Mouse (Mus musculus) frontal cortex, postnatal 25 days (tissue): ENCODE results near the gene Fat4.

Source experiments
- DNase-seq, 2 experiments: peaks; one replicate each; pipeline ENCODE4 v3.0.0; 2022; ENCODE audit warnings: low spot score in 2 of 2

The Fat4 gene

DNA sequence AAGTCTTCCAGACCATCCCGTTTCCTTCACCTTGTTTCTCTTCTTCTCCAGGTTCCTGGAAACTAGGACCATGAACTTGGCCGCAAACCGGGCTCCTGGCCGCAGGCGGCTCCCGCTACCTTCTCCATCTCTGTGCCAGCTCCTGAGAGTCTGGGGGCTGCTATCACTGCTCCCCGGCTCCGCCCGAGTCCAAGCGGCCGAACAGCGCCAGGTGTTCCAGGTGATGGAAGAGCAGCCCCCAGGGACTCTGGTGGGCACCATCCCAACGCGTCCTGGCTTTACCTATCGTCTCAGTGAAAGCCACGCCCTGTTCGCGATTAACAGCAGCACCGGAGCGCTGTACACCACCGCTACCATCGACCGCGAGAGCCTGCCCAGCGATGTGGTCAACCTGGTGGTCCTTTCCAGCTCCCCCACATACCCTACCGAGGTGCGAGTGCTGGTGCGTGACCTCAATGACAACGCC is at the start of gene Fat4:
TSS of gene Fat4 (plus strand) at position 51 of the 466 bp plus-strand sequence.
- DNase-seq, result no peak

DNA sequence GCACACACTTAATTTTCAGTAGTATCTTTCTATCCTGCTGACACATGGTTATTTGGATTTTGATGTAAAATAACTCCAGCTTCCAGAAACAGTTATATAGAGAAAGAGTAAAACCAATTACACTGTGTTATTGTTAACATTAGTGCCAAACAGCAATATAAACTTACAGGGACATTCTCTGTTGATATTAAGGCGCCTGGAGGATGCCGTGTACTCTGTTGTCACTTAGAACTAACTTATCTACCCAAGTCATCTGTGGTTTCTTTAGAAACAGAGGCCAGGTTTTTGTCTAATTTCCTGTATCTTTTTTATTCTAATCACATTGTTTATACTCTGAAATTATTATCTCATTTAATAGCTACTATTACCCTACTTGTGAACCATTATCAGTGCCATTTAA is 47.3 kb upstream of the Fat4 start:
- DNase-seq, result no peak

DNA sequence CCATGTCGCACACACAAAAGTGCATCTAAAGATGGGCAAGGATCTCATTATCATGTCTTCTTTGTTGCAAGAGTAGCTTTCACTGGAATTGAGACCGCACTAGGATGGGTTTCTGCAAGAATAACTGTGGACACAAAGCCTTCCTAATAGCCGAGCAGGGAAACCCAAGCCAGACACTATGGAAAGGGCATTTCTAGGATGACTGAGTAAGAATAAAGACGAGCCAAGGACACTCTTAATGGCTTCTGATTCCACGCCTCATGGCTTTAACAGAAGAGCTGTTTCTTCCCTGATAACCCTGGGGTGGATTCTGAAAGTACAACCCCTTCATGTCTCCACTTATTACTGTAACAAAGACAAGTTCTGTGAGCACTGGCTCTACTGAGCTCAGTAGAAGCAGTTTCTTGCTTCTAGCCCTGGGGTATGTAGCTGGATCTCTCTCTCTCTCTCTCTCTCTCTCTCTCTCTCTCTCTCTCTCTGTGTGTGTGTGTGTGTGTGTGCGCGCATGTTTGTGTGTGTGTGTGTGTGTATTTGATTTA is 43.7 kb upstream of the Fat4 start:
- no peak for DNase-seq

DNA sequence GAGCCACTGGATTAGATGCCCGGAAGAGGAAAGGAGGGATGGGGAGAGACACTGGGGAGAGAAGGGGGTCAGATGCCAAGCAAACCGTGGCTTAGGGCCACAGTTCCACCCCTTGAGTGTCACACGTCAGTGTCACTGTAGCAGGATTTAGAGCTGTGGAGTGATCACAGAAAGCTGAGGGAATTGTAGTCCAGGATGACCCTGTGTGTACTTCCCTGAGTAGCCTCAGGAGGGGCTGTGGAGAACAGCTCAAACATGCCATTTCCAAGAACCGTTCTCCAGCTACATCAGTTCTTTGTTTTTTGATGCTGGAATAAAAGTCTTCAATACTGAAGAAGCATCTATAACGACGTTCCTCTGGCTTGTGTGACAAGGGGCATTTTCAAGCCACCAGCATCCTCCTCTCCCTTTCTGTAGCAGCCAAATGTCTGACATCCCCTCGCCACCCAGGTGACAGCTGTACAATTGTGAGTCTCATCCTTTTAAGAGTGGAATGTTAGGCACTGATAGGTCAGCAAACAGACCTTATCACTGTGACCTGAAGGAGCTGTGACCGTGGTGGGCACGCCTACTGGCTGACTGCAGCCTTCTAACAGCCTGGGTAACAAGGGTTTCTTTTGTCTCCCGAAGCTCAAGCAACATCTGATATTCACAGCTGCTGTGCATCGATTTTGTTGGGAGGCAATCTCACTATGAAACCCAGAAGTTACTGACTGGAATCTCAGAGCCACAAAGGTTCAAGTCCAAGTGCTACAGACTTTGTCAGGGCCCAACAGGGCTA is 39.9 kb upstream of the Fat4 start:
- no peak for DNase-seq

DNA sequence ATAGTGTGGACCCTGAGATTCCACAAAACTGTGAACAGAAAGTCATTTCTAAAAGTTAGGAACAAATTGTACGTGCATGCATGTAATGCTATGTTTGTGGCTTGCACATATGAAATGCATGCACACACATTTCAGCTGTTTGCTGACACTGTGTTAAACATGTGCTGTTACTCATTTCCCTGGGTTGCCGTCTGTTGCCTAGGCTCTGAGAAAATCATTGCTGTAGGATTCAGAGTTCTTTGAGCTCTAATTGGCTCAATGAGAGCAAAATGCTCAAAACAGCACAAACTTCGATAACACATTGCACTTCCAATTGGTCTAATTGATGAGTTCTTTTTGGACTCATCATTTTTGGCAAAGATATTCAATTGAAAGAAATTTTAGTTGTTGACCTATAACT is 37.7 kb upstream of the Fat4 start:
- DNase-seq, result no peak

DNA sequence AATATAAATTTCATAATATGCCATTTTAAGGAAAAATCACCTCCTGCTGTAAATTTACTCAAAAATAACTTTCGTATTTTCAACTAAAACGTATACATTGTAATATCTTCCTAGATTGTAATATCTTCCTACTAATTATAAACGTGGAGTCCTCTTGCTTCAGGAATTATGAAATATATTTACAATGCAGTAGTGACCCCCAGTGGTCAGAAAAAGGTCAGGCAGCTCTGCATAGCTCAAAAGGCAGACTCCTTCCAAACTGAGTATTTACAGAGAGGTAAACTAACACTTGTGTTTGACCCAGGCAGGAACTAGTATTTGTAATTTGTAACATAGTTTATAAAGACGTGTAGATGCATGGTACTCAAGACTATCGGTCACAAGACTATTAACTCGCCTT is 37.2 kb upstream of the Fat4 start:
- peak; percentile 14 to 29 for DNase-seq

DNA sequence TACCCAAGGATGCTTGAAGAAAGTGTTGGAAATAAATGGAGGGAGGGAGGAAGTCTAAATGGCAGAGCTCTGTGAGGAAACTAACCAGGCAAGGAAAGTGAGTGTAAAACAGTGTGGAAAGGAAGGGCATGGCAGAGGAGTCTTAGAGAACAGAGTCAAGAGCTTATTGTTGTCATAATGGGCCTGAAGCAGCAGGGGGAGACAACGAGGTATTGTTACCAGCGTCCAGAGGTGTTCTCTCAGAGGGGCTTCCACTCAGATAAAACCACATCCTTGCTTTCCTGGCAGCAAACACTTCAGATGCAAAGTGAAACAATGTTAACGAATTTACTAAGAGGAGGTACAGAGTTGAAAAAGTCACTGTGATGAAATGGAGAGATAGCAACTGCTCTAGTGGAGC is 33.1 kb upstream of the Fat4 start:
- no peak for DNase-seq

DNA sequence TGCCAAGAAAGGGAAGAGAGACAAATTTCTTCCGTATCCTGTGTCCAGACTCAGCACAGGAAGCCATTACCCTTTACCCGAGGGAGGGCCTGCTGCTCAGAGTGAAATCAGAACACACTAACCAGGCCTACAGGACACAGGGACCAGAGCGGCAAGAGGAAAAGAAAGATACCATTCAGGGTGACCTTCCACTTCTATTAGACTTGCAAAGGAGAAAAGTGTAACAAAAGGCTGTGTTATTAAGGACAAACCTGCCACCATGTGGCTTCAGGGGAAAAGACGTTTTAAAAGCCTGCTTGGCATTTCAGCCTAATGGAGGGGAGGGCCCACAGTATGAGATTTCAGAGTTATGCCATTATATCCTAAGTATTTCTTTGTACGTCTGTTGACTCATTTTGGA is 26.1 kb upstream of the Fat4 start:
- no peak for DNase-seq

DNA sequence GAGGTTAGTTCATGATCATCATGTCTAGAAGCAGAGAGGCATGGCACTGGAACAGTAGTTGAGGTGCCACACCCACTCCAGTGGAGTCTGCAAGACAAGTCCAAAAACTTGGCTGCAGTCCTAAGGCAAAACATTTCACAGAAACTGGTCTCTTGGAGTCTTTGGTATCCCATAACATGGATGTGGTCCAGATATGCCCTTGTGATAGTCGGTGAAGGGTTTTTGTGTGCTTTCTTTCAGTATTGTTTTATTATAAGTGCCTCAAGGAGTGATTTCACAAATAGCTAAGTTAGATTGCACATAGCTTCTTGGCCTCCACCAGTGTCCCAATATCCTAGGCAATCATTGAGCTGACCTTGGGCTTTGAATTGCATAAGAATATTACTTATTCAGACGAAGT is 15.4 kb upstream of the Fat4 start:
- no peak for DNase-seq

DNA sequence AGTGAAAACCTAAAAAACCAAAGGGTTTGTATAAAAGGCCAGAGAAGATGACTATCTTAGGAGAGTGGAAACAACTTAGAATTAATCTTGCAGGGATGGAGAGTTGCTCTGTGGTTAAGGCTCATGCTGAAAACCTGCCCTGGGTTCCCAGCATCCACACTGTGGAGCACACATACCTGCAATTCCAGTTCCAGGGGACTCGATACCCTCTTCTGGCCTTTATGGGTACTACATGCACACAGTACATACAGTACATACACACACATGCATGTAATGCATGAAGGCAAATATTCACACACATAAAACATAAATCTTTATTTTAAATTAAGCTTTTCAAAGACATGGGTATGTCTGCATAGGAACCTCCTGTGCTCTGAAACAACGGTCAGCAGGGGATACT is 10.9 kb upstream of the Fat4 start:
- no peak for DNase-seq

DNA sequence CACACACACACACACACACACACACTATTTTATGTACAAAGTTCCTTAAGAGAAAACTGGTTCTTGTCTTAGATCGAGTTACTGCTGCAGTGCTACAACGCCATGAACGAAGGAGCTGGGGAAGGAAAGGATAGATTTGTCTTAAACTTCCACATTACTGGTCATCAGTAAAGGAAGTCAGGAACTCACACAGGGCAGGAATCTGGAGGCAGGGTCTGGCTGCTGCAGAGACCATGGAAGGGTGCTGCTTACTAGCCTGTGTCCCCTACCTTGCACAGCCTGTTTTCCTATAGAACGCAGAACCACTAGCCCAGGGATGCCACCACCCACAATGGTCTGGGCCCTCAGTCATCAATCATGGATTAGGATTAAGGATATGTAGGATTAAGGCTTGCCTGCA is 10.0 kb upstream of the Fat4 start:
- no peak for DNase-seq

DNA sequence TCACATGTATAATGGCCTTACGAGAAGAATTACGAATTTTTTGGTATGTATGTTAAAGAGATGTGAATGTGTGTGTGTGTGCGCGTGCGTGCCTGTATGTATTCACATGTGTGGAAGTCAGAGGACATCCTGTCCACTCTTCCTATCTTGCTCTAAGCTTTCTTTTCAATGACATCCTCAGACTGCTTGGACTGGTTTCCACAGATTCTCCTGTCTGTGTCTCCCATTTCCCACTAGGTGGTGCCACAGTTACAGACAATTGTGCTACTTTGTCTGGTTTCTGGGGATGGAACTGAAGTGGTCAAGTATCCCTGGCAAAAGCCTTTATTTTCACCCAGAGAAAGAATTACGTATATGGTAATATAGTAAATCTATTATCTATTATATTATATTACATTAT is 4.0 kb upstream of the Fat4 start:
- no peak for DNase-seq

DNA sequence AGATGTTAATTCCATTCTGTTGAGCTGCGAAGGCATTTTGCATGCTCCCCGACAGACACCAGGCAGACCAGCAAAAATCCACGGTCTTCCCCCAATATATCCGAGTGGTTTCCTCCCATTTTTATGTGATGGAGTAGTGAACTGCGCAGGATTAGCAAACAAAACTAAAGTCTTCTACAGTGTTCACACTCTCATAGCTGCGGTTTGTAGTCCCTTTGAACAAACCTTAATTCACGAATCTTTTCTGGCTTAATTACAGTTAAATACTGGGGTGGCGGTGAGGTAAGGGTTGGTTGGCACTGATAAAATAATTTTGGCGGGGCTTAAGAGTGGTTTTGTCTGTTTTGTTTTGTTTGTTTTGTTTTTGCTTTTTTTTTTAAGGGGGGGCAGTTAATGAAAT is 3.1 kb upstream of the Fat4 start:
- no peak for DNase-seq

DNA sequence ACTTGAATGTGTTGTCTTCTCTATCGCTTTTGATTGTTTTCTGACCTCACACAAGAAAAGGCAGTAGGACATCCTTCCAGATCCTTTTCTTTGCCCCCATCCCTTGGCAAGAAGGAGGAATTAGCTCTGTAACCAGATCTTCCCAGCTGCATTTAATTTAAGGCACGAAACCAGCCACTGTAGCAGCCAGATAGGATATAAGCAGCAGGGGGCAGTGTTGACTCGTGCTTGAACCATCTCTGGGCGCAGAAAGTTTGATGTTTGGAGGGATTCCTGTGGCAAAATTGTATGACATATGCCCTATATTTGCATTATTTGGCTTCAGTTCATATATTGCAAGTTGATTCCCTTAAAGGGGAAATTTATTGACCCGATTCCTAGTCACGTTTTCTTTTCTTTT is 2.5 kb upstream of the Fat4 start:
- DNase-seq, result peak; percentile 70 to 79

DNA sequence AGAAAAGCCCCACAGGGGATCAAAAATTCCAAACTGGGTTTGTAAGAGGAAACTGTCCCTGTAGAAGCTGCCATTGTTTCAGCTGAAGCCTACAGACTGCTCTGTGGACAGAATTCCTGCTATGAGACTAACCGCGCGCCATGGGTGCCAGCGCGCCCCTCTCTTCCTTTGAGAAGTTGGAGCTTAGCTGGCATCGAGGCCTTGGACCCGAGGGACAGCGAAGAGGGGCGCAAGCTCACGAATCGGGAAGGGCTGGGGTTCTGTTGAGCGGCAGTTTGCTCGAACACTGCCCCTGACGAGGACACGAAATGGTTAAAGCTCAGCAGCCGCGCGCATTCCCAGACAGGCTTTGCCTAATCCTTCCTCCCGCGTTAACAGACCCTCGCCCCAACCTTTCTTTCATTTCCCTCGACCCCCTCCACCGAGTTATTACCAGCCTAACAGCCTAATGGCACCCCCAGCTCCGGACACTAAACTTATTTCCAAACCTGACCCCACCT is 1.8 kb upstream of the Fat4 start:
- peak in 1 of 2 experiments; percentile 14 for DNase-seq

DNA sequence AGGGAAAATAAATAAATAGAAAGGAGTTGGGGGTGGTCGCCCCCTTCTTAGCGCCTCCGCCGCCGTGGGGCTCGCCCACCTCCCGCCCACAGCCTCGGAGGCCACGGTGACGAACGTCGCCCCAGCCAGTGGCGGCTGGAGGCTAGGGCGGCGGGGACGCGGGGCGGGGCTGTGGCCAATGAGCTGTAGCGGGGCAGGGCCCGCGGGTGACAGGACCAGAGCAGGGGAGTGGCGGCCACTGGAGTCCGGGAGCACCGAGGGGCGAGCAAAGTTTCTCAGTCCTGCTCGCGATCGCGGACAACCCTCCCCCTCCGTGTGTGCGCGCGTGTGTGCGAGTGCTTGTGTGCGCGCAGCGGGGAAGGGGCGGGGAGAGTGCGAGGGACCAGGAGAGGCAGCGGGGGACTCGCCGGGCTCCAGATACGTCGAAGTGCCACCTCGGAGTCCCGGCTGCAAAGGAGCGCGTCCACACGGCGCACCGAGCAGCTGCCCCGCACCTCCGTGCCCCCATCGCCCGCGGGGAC is 1.2 kb upstream of the Fat4 start:
- DNase-seq, result peak; percentile 51 to 66

DNA sequence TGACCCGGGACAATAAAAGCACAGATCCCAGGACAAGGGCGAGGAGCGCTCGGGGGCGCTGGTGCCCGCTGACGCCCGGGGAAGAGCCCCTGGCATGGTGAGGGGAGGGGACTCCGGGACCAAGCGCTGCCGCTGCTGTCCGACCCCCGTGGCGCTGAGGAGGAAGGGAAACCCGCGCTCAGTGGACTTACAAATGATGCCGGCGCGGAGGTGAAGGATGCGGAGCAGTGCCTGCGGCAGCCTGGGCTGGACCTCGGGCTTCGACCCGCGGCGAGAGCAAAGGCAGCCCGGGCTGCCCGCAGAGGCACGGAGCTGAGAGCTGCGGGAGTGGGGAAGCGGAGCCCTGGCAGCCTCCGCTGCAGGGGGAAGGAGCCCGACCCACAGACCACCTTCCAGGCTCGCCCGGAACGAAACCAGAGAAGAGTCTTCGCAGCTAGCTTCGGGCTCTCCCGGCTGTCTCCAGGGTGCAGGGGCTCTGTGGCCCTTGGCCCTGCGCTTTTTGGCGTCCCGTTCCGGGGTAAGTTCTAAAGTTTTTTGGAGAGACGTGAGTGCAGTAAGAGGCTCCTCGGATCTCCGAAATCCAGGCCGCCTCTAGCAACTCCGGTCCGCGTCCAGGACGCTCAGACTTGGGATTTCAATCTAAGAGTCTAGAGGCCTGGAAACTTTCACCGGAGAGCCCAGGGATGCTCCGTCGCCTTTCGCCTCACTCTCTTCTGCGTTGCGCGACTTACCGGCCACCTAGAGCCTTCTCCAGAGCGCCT is 499 bp upstream of the Fat4 start:
- peak; percentile 23 to 37 for DNase-seq

DNA sequence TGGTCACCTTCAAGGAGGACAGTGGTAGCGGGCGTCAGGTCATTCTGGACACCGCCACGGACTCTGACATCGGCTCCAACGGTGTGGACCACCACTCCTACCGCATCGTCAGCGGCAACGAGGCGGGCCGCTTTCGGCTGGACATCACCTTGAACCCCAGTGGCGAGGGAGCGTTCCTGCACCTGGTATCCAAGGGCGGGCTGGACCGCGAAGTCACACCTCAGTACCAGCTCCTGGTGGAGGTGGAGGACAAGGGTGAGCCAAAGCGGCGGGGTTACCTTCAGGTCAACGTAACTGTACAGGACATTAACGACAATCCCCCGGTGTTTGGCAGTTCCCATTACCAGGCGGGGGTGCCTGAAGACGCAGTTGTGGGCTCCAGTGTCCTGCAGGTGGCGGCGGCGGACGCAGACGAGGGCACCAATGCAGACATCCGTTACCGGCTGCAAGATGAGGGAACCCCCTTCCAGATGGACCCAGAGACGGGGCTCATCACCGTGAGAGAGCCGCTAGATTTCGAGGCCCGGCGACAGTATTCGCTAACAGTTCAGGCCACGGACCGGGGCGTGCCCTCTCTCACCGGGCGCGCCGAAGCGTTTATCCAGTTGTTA is 746 bp downstream of the Fat4 start:
- peak; percentile 44 to 46 for DNase-seq

DNA sequence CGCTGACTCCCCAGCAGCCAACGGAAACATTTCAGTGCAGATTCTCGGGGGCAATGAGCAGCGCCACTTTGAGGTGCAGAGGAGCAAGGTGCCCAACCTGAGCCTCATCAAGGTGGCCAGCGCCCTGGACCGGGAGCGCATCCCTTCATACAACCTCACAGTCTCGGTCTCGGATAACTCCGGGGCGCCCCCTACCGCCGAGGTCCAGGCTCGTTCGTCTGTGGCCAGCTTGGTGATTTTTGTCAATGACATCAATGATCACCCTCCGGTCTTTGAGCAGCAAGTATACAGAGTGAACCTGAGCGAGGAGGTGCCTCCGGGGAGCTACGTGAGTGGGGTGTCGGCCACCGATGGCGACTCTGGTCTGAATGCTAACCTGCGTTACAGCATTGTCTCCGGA is 1.4 kb downstream of the Fat4 start:
- DNase-seq, result peak; percentile 83 to 89

DNA sequence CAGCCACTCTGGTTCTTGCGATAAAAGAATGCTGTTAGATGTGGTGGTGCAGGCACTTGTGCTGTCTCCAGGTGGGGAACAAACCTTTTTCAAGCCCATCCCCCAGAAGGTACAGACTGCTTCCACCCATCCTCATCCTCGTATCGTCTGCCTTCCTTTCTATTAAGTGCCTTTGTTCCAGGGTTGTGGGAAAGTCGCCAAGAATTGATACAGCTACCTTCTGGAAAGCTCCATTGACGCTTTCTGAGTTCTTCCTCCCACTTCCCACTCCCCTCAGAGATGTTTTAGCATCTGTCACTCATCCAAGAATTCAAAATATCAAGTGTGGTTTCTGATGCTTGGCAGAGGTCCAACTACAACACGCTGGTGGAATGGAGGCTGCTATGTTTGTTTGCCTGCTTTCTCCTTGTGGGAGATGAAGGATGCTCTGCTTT is 6.1 kb downstream of the Fat4 start:
- no peak for DNase-seq

DNA sequence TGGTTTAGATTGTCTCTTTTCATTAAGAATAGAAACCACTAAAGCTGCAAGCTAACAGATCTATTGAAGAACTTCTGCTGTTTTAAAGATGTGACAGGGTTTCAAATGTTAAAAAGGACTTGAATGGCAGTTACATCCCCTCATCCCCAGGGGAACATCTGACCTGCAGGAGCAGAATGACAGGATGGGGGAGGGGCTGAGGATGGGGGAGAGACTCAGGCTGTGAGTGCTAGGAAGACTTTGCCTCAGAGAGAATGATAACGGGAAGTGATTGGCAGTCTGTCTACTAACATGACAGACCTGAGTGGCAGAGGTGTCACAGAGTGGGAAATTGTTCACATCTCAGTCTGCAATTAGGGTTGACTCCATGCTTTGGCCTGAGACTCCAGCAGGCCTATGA is 14.1 kb downstream of the Fat4 start:
- DNase-seq, result no peak

DNA sequence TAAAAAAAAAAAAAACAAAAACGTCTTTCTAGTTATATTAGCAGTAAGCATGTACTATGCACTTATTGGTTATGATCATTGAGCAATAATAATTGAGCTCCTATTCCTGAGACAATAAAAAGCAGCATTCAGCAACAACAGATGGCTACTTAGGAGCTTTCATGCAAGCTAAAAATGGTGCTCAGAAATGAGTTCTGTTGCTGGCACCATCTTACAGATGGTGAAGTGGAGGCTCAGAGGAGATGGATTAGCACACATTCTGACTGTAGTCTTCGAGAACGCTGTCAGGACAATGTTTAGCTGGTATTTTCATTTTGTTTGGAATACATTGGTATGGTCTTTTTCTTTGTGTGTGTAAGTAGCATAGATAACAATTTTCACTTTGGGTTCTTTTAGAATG is 20.1 kb downstream of the Fat4 start:
- DNase-seq, result no peak
